Mouse (Mus musculus): Measurements from ENCODE around the gene Pcbp3.

- TF ChIP-seq POLR2A (IDR thresholded peaks at IDR 0.05; ENCODE audit: extremely low read depth, insufficient read depth, low read length) (no peak), CTCF (IDR thresholded peaks at IDR 0.05; ENCODE audit: low read depth, low read length) (no peak)
Observed at GRCm38 (mm10) chr10:76794102-76794501, 167.6 kb downstream of the Pcbp3 start.
